Mouse (Mus musculus) stomach, postnatal 0 days (tissue): ENCODE results near the gene Stmnd1. TPM values are rescaled to one million over a fixed set of nuclear protein-coding genes. Genes with fewer than 3 reads are reported as not detected.
"Not testable (repeated sequence)": the region's sequence is repeated elsewhere in the genome, so short reads cannot be mapped to it uniquely, and the experiment has no call there.

Source experiments
- ATAC-seq: fragments of 200-750 bp; cut with Nextera tagmentation; 2 replicates; pipeline ENCODE4 v1.8.0; 2017; ENCODE audit not compliant: low FRiP score, low TSS enrichment
- DNase-seq: peaks from one replicate; pipeline ENCODE4 v3.0.0-alpha.2; 2016; ENCODE audit warnings: low spot score
- H3K27ac ChIP-seq: fragments of 300-500 bp; sonication (generic); replicated peaks from 2 replicates; pipeline ENCODE4 v1.5.1; 2014; ENCODE audit warnings: mild to moderate bottlenecking, control low read depth
- H3K27me3 ChIP-seq: fragments of 300-500 bp; sonication (generic); 2 replicates; pipeline ENCODE4 v1.6.1; 2014; ENCODE audit warnings: low read length; ENCODE audit not compliant: control insufficient read depth, insufficient read depth
- H3K36me3 ChIP-seq: fragments of 300-500 bp; sonication (generic); 2 replicates; pipeline ENCODE4 v1.6.1; 2014; ENCODE audit warnings: low read length, mixed read lengths; ENCODE audit not compliant: control insufficient read depth, insufficient read depth
- H3K4me1 ChIP-seq: fragments of 300-500 bp; sonication (generic); replicated peaks from 2 replicates; pipeline ENCODE4 v1.6.1; 2014; ENCODE audit warnings: antibody characterized with exemption; ENCODE audit not compliant: control insufficient read depth, insufficient read depth
- H3K4me2 ChIP-seq: fragments of 300-500 bp; sonication (generic); replicated peaks from 2 replicates; pipeline ENCODE4 v1.6.1; 2014; ENCODE audit warnings: low read depth, mild to moderate bottlenecking, control low read depth, moderate library complexity
- H3K4me3 ChIP-seq: fragments of 300-500 bp; sonication (generic); 2 replicates; pipeline ENCODE4 v1.5.1; 2014; ENCODE audit warnings: low read depth, low read length, control low read depth
- H3K9ac ChIP-seq: fragments of 300-500 bp; sonication (generic); 2 replicates; pipeline ENCODE4 v1.6.1; 2014; ENCODE audit warnings: mild to moderate bottlenecking, low read length, control low read depth, mixed read lengths
- H3K9me3 ChIP-seq: fragments of 300-500 bp; sonication (generic); 2 replicates; pipeline ENCODE4 v1.6.1; 2016; ENCODE audit warnings: low read length; ENCODE audit not compliant: control insufficient read depth
- CTCF ChIP-seq: IDR thresholded peaks from 2 replicates; pipeline ENCODE4 v1.5.1; 2016; ENCODE audit warnings: antibody characterized with exemption, low read depth, mild to moderate bottlenecking, moderate library complexity
- EP300 ChIP-seq: optimal IDR thresholded peaks from 2 replicates; pipeline ENCODE3; 2016; ENCODE audit warnings: antibody characterized with exemption
- WGBS: fragments of 180-500 bp; shearing (Covaris S2); extraction: QIAGEN DNeasy Blood & Tissue Kit; methylation state at CpG from one replicate; pipeline ENCODE4 v1.1.7; 2014; 5-methylcytosine and 5-hydroxymethylcytosine counted together
- polyA plus RNA-seq: library from polyadenylated mRNA; unstranded; fragments of >200 nt; fragmentation: Nextera tagmentation; extraction: Ambion mirVana; gene quantifications from 2 replicates; pipeline ENCODE4 v1.2.1, GENCODE M21; 2015

Gene Stmnd1
- polyA plus RNA-seq, 1 experiment from 2014 or later, result 0.45 TPM

- Histone ChIP-seq H3K9me3 (no peaks in the 10 kb centered on the region), H3K36me3 (no peaks in the 10 kb centered on the region), H3K27ac (no peak overlapping the region), H3K27me3 (no peaks in the 10 kb centered on the region), H3K4me1 (no peaks in the 10 kb centered on the region), H3K4me2 (no peak overlapping the region), H3K4me3 (no peak overlapping the region), H3K9ac (no peak overlapping the region)
- 79% methylated on average over 4 of the region's 4 CpGs for WGBS
- DNase-seq, result no peak
- ATAC-seq, result no peak
- TF ChIP-seq CTCF, result no peak
- TF ChIP-seq EP300, result no peak
Observed at GRCm38 (mm10) chr13:46297701-46298100, 24.2 kb downstream of the Stmnd1 start.

DNA sequence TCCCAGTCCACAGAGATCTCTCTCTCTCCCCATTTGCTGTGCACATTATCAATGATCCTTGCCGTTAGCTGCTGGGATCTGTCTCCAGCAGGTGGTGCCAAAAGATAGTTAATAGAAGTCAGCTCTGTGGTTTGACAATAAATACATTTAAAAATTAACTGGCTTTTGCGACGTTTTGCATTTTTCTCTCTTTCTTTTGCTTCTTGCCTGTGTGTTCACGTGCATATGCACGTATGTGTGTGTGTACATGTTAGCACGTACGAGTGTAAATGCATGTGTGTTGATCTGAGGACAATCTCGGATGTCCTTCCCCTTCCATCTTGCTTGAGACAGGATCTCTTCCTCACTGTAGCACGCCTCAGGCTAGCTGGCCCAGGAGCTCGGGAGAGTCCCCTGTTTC, 37.3 kb downstream of the Stmnd1 start:
- Histone ChIP-seq H3K27ac (no peak overlapping the region), H3K4me2 (no peak overlapping the region), H3K9ac (no peak overlapping the region), H3K36me3 (no peaks in the 10 kb centered on the region), H3K4me1 (no peaks in the 10 kb centered on the region), H3K4me3 (no peak overlapping the region), H3K9me3 (no peaks in the 10 kb centered on the region), H3K27me3 (no peaks in the 10 kb centered on the region)
- peak; percentile 89 for TF ChIP-seq CTCF
- no peak for TF ChIP-seq EP300
- ATAC-seq (no peak), DNase-seq (peak; percentile 31)
- 44% methylated on average over 10 of the region's 10 CpGs for WGBS

GRCm38 (mm10) chr13:46313176-46313575, 39.7 kb downstream of the Stmnd1 start:
- H3K27me3 ChIP-seq, result no peaks in the 10 kb centered on the region
- DNase-seq (no peak), ATAC-seq (no peak)
- H3K4me2 ChIP-seq, result no peak overlapping the region
- no peaks in the 10 kb centered on the region for H3K36me3 ChIP-seq
- 56% methylated on average over 5 of the region's 5 CpGs for WGBS
- no peaks in the 10 kb centered on the region for H3K4me1 ChIP-seq
- TF ChIP-seq CTCF (no peak), EP300 (no peak)
- H3K27ac ChIP-seq, result no peak overlapping the region
- H3K9ac ChIP-seq, result no peak overlapping the region
- H3K4me3 ChIP-seq, result no peak overlapping the region
- H3K9me3 ChIP-seq, result no peaks in the 10 kb centered on the region

DNA sequence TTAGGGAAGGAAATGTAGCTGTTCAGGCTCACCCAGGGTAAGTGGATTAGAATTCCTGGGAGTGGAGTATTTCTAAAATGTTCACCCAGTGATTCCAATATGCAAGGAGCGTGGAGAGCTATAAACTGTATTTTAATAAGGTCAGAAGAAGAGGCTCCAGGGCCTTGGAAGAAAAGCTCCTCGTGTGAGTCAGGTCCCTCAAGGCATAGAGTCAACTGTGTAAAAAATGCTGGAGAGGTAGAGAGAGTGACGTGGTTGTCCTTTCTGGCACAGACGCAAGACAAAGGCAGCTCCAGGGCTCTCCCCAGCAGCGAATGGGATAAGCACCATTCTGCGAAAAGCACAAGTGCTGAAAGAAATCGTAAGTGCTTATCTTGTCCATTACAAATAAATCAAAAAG, 41.6 kb downstream of the Stmnd1 start:
- WGBS, result 91% methylated on average over 7 of the region's 7 CpGs
- TF ChIP-seq CTCF (no peak), EP300 (no peak)
- H3K9ac ChIP-seq, result no peak overlapping the region
- DNase-seq (no peak), ATAC-seq (no peak)
- no peak overlapping the region for H3K4me2 ChIP-seq
- H3K4me3 ChIP-seq, result no peak overlapping the region
- H3K27me3 ChIP-seq, result no peaks in the 10 kb centered on the region
- no peaks in the 10 kb centered on the region for H3K4me1 ChIP-seq
- H3K36me3 ChIP-seq, result no peaks in the 10 kb centered on the region
- H3K27ac ChIP-seq, result no peak overlapping the region
- H3K9me3 ChIP-seq, result no peaks in the 10 kb centered on the region

- Histone ChIP-seq H3K4me2 (no peak overlapping the region), H3K27ac (no peak overlapping the region), H3K27me3 (no peaks in the 10 kb centered on the region), H3K9ac (no peak overlapping the region), H3K4me3 (no peak overlapping the region), H3K4me1 (no peaks in the 10 kb centered on the region), H3K36me3 (no peaks in the 10 kb centered on the region), H3K9me3 (no peaks in the 10 kb centered on the region)
- DNase-seq (no peak), ATAC-seq (no peak)
- TF ChIP-seq EP300 (no peak), CTCF (no peak)
- 68% methylated on average over 4 of the region's 4 CpGs for WGBS
Observed at GRCm38 (mm10) chr13:46326351-46326985, 52.9 kb downstream of the Stmnd1 start.

DNA sequence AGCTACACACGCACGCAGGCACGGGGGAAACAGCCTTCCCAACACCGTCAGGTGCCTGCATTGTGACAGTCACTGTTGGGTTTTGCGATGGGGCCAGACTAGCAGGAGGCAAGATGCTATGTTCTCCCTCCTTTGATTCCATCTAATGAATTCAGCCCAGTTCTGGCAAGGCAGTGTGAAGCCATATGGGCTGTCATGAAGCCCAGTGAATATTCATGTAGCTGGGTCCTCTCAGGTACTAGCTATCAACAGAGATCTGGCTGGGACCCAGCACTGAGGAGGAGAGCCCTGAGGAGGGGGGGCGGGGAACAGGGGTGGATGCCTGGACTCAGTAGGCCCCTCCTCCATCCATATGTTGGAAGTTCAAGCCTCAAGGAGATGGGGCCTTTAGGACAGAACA, 61.5 kb downstream of the Stmnd1 start:
- Histone ChIP-seq H3K4me1 (no peaks in the 10 kb centered on the region), H3K9ac (no peak overlapping the region), H3K4me3 (no peak overlapping the region), H3K4me2 (no peak overlapping the region), H3K36me3 (no peaks in the 10 kb centered on the region), H3K27me3 (no peaks in the 10 kb centered on the region), H3K27ac (no peak overlapping the region), H3K9me3 (no peaks in the 10 kb centered on the region)
- DNase-seq (no peak), ATAC-seq (no peak)
- no peak for TF ChIP-seq CTCF
- no peak for TF ChIP-seq EP300
- WGBS, result 69% methylated on average over 6 of the region's 6 CpGs

DNA sequence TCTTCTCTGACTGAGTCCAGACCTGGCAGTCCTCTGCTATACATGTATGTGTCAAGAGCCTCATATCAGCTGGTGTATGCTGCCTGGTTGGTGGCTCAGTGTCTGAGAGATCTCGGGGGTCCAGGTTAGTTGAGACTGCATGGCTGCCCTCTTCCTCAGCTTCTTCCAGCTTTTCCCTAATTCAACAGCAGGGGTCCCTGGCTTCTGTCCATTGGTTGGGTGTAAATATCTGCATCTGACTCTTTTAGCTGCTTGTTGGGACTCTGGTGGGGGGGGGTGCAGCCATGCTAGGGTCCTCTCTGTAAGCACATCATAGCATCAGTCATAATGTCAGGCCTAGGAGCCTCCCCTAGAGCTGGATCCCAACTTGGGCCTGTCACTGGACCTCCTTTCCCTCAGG, 62.8 kb downstream of the Stmnd1 start:
- not testable (repeated sequence) for H3K36me3 ChIP-seq, H3K27me3 ChIP-seq, H3K4me1 ChIP-seq, H3K9me3 ChIP-seq, DNase-seq, H3K9ac ChIP-seq, H3K4me3 ChIP-seq, ATAC-seq, H3K27ac ChIP-seq, H3K4me2 ChIP-seq
- WGBS, result 74% methylated on average over 1 of the region's 1 CpGs
